Comparison of ENCODE assay signal across 12 mouse cellular contexts in the genomic region with DNA sequence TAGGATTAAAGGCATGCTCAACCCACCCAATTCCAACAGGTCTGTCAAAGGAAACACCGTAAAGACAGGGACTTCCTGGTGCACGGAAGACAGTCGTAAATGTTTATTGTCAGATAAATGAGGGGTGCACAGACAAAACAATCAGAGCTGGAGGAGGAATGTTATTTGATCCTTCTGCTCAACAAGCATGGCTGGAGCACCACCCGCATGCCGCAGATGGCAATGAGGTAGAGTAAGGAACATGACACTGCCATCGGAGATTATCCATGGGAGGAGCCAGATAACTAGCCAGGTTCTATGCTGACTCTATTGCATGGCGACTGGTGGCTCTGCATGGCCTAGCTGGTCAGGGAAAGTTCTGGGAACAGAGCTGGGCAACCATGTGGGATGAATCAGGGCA.
"Had no signal": no experiment of that assay in that cellular context is flagged by ENCODE, and none has a peak within 500 bp of the region (broad histone marks: within the 10 kb centered on the region; RNA-seq: fewer than 3 reads in every experiment).

No protein-coding gene starts in this region.

- H3K9ac ChIP-seq: liver, embryonic 15.5 days; midbrain, embryonic 13.5 days; stomach, embryonic 15.5 days had no signal

- H3K27me3 ChIP-seq: liver, embryonic 15.5 days; midbrain, embryonic 13.5 days; stomach, embryonic 15.5 days had no signal

- H3K27ac ChIP-seq: left cerebral cortex, adult 2 months; limb, embryonic 10.5 days; liver, embryonic 15.5 days; midbrain, embryonic 13.5 days; stomach, embryonic 15.5 days had no signal

- ATAC-seq: lung, postnatal 0 days; midbrain, embryonic 13.5 days had no signal

- H3K4me2 ChIP-seq: liver, embryonic 11.5 days; liver, embryonic 15.5 days; midbrain, embryonic 13.5 days; stomach, embryonic 15.5 days had no signal

- DNase-seq: kidney, adult 2 months; lung, adult 2 months; lung, postnatal 36 days; right cerebral cortex, postnatal 14 days; thymus, postnatal 4 days had no signal

- H3K36me3 ChIP-seq: stomach, embryonic 15.5 days had no signal

- H3K9me3 ChIP-seq: limb, embryonic 10.5 days; liver, embryonic 15.5 days; midbrain, embryonic 13.5 days; stomach, embryonic 15.5 days had no signal

- H3K4me1 ChIP-seq: limb, embryonic 10.5 days; stomach, embryonic 15.5 days had no signal

- H3K4me3 ChIP-seq: left cerebral cortex, adult 2 months; limb, embryonic 10.5 days; liver, embryonic 15.5 days; midbrain, embryonic 13.5 days; stomach, embryonic 15.5 days had no signal
